ENCODE assay signal across 7 mouse cellular contexts in genomic region chr16:22807468-22808070, GRCm38 (mm10). TPM values are rescaled to one million over a fixed set of nuclear protein-coding genes. Genes with fewer than 3 reads are reported as not detected.
DNase-seq lines count a peak whose midpoint lies in the region; TF ChIP-seq lines count a peak whose summit lies in the region.

No protein-coding gene starts in this region.

- H3K9ac ChIP-seq in MEL (ENCODE audit: control insufficient read depth, low read depth, low read length, poor library complexity, severe bottlenecking): no peak overlapping the region

- TF ChIP-seq EP300 in MEL (IDR thresholded peaks at IDR 0.05; ENCODE audit: low read depth in 1 of 2, low read length in 2 of 2): no peak

- peak; percentile 82 for TF ChIP-seq RAD21 in MEL (IDR thresholded peaks at IDR 0.05; ENCODE audit: low read depth, low read length)

- TF ChIP-seq CTCF in MEL (IDR thresholded peaks at IDR 0.05 in 2 of 3, conservative IDR thresholded peaks at IDR 0.05 in 1 of 3; ENCODE audit: control insufficient read depth in 1 of 3, insufficient read depth in 1 of 3, low read depth in 2 of 3, low read length in 3 of 3, poor library complexity in 1 of 3, severe bottlenecking in 1 of 3): peak; percentile 46 to 82 (median 62)

- no peaks in the 10 kb centered on the region for H3K9me3 ChIP-seq in MEL (replicated peaks; ENCODE audit: insufficient read depth, low read length)
- no peaks in the 10 kb centered on the region for H3K9me3 ChIP-seq in embryonic facial prominence, embryonic 10.5 days

- H3K36me3 ChIP-seq in MEL (ENCODE audit: control insufficient read depth in 1 of 2, insufficient read depth in 2 of 2, low read length in 2 of 2): no peaks in the 10 kb centered on the region
- H3K36me3 ChIP-seq in embryonic facial prominence, embryonic 10.5 days (replicated peaks): no peaks in the 10 kb centered on the region

- H3K4me3 ChIP-seq in MEL (ENCODE audit: control insufficient read depth in 1 of 2, insufficient read depth in 1 of 2, low read depth in 2 of 2, low read length in 2 of 2): no peak overlapping the region
- no peak overlapping the region for H3K4me3 ChIP-seq in embryonic facial prominence, embryonic 10.5 days

- no peaks in the 10 kb centered on the region for H3K27me3 ChIP-seq in MEL (ENCODE audit: control insufficient read depth in 1 of 2, insufficient read depth in 2 of 2, low read length in 2 of 2)
- peaks cover 11% of the 10 kb centered on the region for H3K27me3 ChIP-seq in embryonic facial prominence, embryonic 10.5 days (replicated peaks; ENCODE audit: low read depth, poor library complexity, severe bottlenecking)

- H3K4me1 ChIP-seq in MEL (ENCODE audit: control insufficient read depth in 1 of 2, insufficient read depth in 2 of 2, low read length in 2 of 2): no peaks in the 10 kb centered on the region
- 0 out of 2 replicates have a peak, but pooled peaks cover 3% of the 10 kb centered on the region for H3K4me1 ChIP-seq in embryonic facial prominence, embryonic 10.5 days

- H3K79me2 ChIP-seq in MEL (ENCODE audit: control insufficient read depth, insufficient read depth, low read length, poor library complexity): no peaks in the 10 kb centered on the region

- H3K27ac ChIP-seq in MEL (ENCODE audit: control insufficient read depth, low read depth, low read length): no peak overlapping the region
- no peak overlapping the region for H3K27ac ChIP-seq in embryonic facial prominence, embryonic 10.5 days (replicated peaks)

- TF ChIP-seq POLR2A in MEL (IDR thresholded peaks at IDR 0.05; ENCODE audit: control insufficient read depth in 1 of 2, insufficient read depth in 1 of 2, low read depth in 1 of 2, low read length in 2 of 2, poor library complexity in 1 of 2): no peak

- DNase-seq in MEL (ENCODE audit: low read depth, low spot score): peak; percentile 62
- DNase-seq in adrenal gland, adult 8-10 months: peak; percentile 9
- DNase-seq in embryonic facial prominence, embryonic 10.5 days (ENCODE audit: low spot score): peak; percentile 49
- peak; percentile 66 for DNase-seq in heart, postnatal 4 days
- DNase-seq in layer of hippocampus, postnatal 14 days (ENCODE audit: low spot score in 2 of 2): peak; percentile 65 to 69
- DNase-seq in lung, postnatal 25 days (ENCODE audit: low spot score): peak; percentile 44
- peak; percentile 50 to 78 for DNase-seq in right cerebral cortex, postnatal 10 days (ENCODE audit: low spot score in 2 of 2)

- 14% methylated on average over 17 of the region's 17 CpGs for WGBS in embryonic facial prominence, embryonic 10.5 days

TF ChIP-seq in MEL, 35 proteins besides CTCF, POLR2A, EP300 and RAD21:
- peak; percentile 75 for TF ChIP-seq ZC3H11A (IDR thresholded peaks at IDR 0.05; ENCODE audit: low read depth, low read length)
- peak; percentile 81 for TF ChIP-seq SMC3 (IDR thresholded peaks at IDR 0.05; ENCODE audit: low read depth, low read length)
- TF ChIP-seq UBTF (IDR thresholded peaks at IDR 0.05; ENCODE audit: borderline replicate concordance, insufficient read depth, low read depth, low read length): no peak
TF ChIP-seq in MEL: peak in this region for 2.

RNA-seq across cellular contexts. Expression of gene Crygs, which starts 3.8 kb away (rescaled TPM):
- not detected in 2 replicates for total RNA-seq in MEL (2012; rRNA removed)
- not detected for polyA plus RNA-seq in MEL (2012; ENCODE audit: insufficient read depth in 1 of 2, insufficient read length in 2 of 2, low read depth in 1 of 2, low replicate concordance in 2 of 2, missing spikeins in 1 of 2)
- total RNA-seq in adrenal gland, adult 8-10 months (2022): not detected
- 0.17 TPM in 1 of 2 replicates, not detected in the other for polyA plus RNA-seq in embryonic facial prominence, embryonic 10.5 days (2016; fragmentation: Nextera tagmentation; extraction: Ambion mirVana)
- total RNA-seq in heart, postnatal 4 days (2021): not detected
- not detected for total RNA-seq in layer of hippocampus, postnatal 14 days (2021)

RNA-seq across cellular contexts. Expression of gene Tbccd1, which starts 49.9 kb away (rescaled TPM):
- 20.4 and 28.7 TPM in 2 replicates for total RNA-seq in MEL (2012; rRNA removed)
- polyA plus RNA-seq in MEL (2012; ENCODE audit: insufficient read depth in 1 of 2, insufficient read length in 2 of 2, low read depth in 1 of 2, low replicate concordance in 2 of 2, missing spikeins in 1 of 2): 10 to 100 TPM in 1 of 2 experiments, not detected in 1; 23.8 TPM
- total RNA-seq in adrenal gland, adult 8-10 months (2022): 10 to 100 TPM; 19.2 to 26.1 (median 23.1) TPM
- 38.6 and 39.1 TPM in 2 replicates for polyA plus RNA-seq in embryonic facial prominence, embryonic 10.5 days (2016; fragmentation: Nextera tagmentation; extraction: Ambion mirVana)
- total RNA-seq in heart, postnatal 4 days (2021): 10 to 100 TPM in 1 of 2 experiments, 1 to 10 TPM in 1; 9.9 to 11.7 TPM
- total RNA-seq in layer of hippocampus, postnatal 14 days (2021): 10 to 100 TPM; 15.7 to 16.1 TPM

RNA-seq across cellular contexts. Expression of gene Dnajb11, which starts 50.1 kb away (rescaled TPM):
- total RNA-seq in MEL (2012; rRNA removed): 116 and 147 TPM in 2 replicates
- polyA plus RNA-seq in MEL (2012; ENCODE audit: insufficient read depth in 1 of 2, insufficient read length in 2 of 2, low read depth in 1 of 2, low replicate concordance in 2 of 2, missing spikeins in 1 of 2): 100 to 1,000 TPM in 1 of 2 experiments, 10 to 100 TPM in 1; 90.2 to 139 TPM
- 10 to 100 TPM; 55.9 to 75.2 (median 64.1) TPM for total RNA-seq in adrenal gland, adult 8-10 months (2022)
- polyA plus RNA-seq in embryonic facial prominence, embryonic 10.5 days (2016; fragmentation: Nextera tagmentation; extraction: Ambion mirVana): 88.4 and 90.8 TPM in 2 replicates
- total RNA-seq in heart, postnatal 4 days (2021): 10 to 100 TPM; 68.4 to 69.1 TPM
- total RNA-seq in layer of hippocampus, postnatal 14 days (2021): 10 to 100 TPM; 69.5 to 76.3 TPM

Comparison
In these comparisons a context has a peak if more than half of its experiments do, and no peak if none do; other contexts are left out.
1. DNase-seq: peak in every context shown above with its lines; median percentile 67 in layer of hippocampus, postnatal 14 days; 66 in heart, postnatal 4 days; 64 in right cerebral cortex, postnatal 10 days; 62 in MEL; 49 in embryonic facial prominence, embryonic 10.5 days; 44 in lung, postnatal 25 days; 9 in adrenal gland, adult 8-10 months.